Comparison of ENCODE assay signal across 8 mouse cellular contexts in the genomic region with DNA sequence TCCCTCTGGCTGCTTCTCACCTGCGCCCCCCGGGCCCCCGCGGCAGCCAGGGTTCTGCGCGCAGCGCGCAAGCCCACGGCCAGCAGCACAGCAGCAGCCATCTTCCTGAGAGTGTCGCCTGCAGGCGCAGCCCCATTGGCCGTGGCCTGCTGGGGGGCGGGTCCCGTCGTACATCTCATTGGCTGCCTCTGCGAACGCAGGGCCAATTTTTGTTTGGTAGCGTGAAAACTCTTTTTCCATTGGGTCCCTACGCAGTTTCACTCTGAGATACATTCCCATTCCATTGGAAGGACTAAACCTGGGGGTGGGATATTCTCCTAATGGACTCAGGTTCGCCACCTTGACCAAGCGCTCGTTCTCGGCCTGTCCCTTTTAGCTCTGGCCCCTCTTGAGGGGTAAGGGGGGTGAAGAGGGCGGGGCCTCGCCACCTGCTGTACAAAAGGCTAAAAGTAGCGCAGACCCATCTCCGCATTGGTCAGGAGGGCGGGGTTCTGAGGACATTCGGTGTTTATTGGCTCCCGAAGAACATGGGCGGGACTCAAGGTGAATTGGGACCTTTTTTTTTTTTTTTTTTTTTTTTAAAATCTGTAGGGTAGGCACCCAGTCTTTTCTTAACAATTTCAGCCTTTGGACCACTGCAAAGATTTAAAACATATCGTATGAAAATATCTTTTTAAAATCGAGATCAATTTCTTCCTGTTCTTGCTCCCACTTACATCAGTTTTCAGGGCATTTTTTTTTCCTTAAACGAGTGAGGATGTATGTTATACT. TPM values are rescaled to one million over a fixed set of nuclear protein-coding genes. Genes with fewer than 3 reads are reported as not detected.
A peak's percentile ranks its signal among the peaks of the same experiment; 100 is the strongest.
DNase-seq lines count a peak whose midpoint lies in the region; ATAC-seq and TF ChIP-seq lines count a peak whose summit lies in the region.

A gene (minus strand): TSS at position 128 of the 771 bp plus-strand sequence.

- peak; percentile 93 for ATAC-seq in Patski
- peak; percentile 98 for ATAC-seq in hindbrain, embryonic 13.5 days (ENCODE audit: low FRiP score)

- H3K9ac ChIP-seq in hindbrain, embryonic 13.5 days: peak within 1 kb of the TSS; percentile 89

- DNase-seq in Patski (ENCODE audit: low read depth, low spot score): peak; percentile 97
- DNase-seq in cerebellum, postnatal 14 days: peak; percentile 97
- DNase-seq in frontal cortex, postnatal 14 days (ENCODE audit: low spot score in 2 of 2): peak; percentile 92 to 93
- DNase-seq in layer of hippocampus, postnatal 25 days (ENCODE audit: extremely low spot score in 1 of 2, low spot score in 1 of 2): peak; percentile 73 to 86
- DNase-seq in lung, postnatal 25 days (ENCODE audit: low spot score): peak; percentile 97
- DNase-seq in retina, embryonic 14.5 days (ENCODE audit: low spot score): peak; percentile 98
- DNase-seq in thymus, postnatal 4 days: peak; percentile 94

- H3K4me2 ChIP-seq in hindbrain, embryonic 13.5 days: peak within 1 kb of the TSS; percentile 65

- no peak for TF ChIP-seq CTCF in Patski (IDR thresholded peaks at IDR 0.05)

- CTCF ChIA-PET in Patski (lab: Charles Lee): interaction anchor here (1.1 to 1.6 kb wide), 4 partner anchors 10 to 26 kb away, joined by 3 to 5 read pairs (median 3); no protein-coding TSS in a partner anchor

- peaks cover 10% of the 10 kb centered on the region for H3K36me3 ChIP-seq in hindbrain, embryonic 13.5 days

- H3K27me3 ChIP-seq in Patski: no peaks in the 10 kb centered on the region
- H3K27me3 ChIP-seq in hindbrain, embryonic 13.5 days: peaks cover 23% of the 10 kb centered on the region

- in situ Hi-C loops in Patski (cut with MboI; ENCODE audit: low pct_unique_long_range_greater_than_20kb): no loop called here

- POLR2A ChIA-PET in Patski (lab: Charles Lee): interaction anchor here (0.9 kb wide), 1 partner anchor 21 kb away, joined by 3 read pairs; no protein-coding TSS in a partner anchor

- H3K27ac ChIP-seq in hindbrain, embryonic 13.5 days: peak within 1 kb of the TSS; percentile 94

- WGBS in hindbrain, embryonic 13.5 days: 1% methylated on average over 34 of the region's 34 CpGs

- peak within 1 kb of the TSS; percentile 80 for H3K4me3 ChIP-seq in hindbrain, embryonic 13.5 days

- H3K9me3 ChIP-seq in hindbrain, embryonic 13.5 days: no peaks in the 10 kb centered on the region

- H3K4me1 ChIP-seq in hindbrain, embryonic 13.5 days (replicated peaks): peaks cover 31% of the 10 kb centered on the region

RNA-seq across cellular contexts. Expression of the gene that starts here (rescaled TPM):
- polyA plus RNA-seq in Patski (2021): 69.0 TPM
- polyA plus RNA-seq in hindbrain, embryonic 13.5 days (2015; fragmentation: Nextera tagmentation; extraction: Ambion mirVana): 74.8 and 78.6 TPM in 2 replicates
- 10 to 100 TPM; 36.6 to 38.8 TPM for total RNA-seq in layer of hippocampus, postnatal 25 days (2021)

Comparison
In these comparisons a context has a peak if more than half of its experiments do, and no peak if none do; other contexts are left out.
1. Peak in every context shown above with its lines: DNase-seq, ATAC-seq, H3K4me3 ChIP-seq and H3K27ac ChIP-seq.